Mouse (Mus musculus) monocyte, adult 5-6 weeks (primary cell): ENCODE data around the gene Frmpd1. TPM values are rescaled to one million over a fixed set of nuclear protein-coding genes. Genes with fewer than 3 reads are reported as not detected.

Experiments used
- ATAC-seq: fragments of 153-309, 156-312 bp; replicated peaks from 2 replicates; pipeline ENCODE4 v1.8.0; 2017; ENCODE audit warnings: mild to moderate bottlenecking; ENCODE audit not compliant: low TSS enrichment, insufficient number of reproducible peaks, severe bottlenecking, poor library complexity, low FRiP score
- total RNA-seq: library from RNA; stranded (forward); fragments of 200-1000, 200-491, 200-594 nt; gene quantifications from 3 replicates; pipeline ENCODE4 v1.2.3, GENCODE M21; 2017

The Frmpd1 gene
- total RNA-seq, result not detected in 3 replicates

DNA sequence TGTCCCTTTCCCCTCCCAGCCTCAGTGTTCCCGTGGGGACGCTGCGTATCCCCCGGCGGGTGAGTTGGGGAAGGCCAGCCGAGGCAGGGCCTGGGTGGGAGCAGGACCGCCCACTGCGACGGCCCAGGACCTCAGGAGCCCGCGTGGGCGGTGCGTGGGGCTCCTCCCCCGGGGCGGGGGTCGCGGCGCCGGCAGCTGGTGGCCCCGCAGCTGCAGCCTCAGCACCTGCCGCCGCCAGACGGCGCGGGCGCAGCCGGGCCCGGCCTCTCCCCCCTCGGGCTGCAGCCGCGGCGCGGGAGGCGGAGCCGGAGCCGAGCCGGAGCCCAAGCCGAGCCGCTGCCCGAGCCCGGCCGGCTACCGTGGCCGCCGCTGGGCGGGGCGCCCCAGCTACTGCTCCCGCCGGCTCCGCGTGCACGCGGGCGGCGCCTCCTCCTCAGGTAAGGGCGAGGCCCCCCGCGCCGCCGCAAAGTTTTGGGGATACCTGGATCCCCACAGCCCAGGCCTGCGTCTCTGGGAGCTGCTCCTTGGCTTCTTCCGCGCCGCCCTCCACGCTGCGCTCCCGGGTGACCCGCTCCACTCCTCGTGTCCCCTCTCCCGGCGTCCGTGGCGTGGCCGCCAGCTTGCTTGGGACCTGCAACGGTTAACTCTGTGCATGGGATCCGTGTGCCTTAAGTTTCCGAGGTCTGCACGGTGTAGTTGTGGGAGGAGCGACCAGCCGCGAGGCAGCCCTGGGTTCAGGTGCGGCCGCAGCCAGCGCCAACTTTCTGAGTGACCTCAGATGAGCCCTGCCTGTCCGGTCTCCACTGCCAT, at the start of gene Frmpd1:
Frmpd1 (plus strand) TSS at position 355 of the 810 bp plus-strand sequence.
- ATAC-seq, result no peak

DNA sequence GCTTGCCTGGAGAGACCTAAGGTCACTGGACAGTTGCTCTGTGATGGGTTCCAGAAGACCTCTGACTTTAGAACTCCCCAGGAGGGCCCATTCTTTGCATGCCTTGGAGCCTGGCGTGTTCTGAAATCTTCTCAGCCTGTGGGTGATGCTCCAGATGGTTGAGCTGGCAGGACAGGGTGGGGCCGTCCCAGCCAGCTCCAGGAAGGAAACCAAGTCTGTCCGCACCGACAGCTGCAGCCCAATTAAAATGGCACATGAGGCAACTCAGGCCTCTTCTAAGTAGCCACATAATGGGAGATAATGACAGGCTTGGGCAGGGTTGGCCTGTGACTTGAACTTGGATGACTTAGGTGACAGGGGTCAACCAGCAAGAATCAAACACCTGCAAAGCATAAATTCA, 47.0 kb upstream of the Frmpd1 start:
- no peak for ATAC-seq

DNA sequence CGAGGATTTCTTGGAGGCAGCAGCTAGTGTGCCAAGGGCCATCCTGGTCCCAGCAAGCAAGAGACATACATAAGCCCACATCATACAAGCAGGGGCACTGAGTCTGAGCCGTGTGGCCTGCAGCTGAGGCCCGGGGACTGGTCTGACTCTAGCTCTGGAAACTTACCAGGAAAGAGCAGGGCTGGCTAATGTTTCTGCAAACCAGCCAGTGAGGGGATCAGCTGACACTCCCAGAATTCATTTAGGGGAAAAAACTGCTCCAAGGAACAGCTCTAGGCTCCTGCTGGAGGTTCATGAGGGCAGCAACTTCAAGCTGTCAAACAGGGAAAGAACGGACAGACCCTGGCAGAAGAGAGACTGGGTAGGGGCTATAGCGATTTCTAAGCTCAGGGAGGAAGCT, 42.8 kb upstream of the Frmpd1 start:
- no peak for ATAC-seq

- ATAC-seq, result no peak
Measured at GRCm38 (mm10) chr4:45142411-45142810, 42.3 kb upstream of the Frmpd1 start.

- ATAC-seq, result no peak
Measured at GRCm38 (mm10) chr4:45143005-45143404, 41.7 kb upstream of the Frmpd1 start.

- ATAC-seq, result no peak
Measured at GRCm38 (mm10) chr4:45156433-45156832, 28.2 kb upstream of the Frmpd1 start.

GRCm38 (mm10) chr4:45158608-45159007, 26.1 kb upstream of the Frmpd1 start:
- no peak for ATAC-seq

DNA sequence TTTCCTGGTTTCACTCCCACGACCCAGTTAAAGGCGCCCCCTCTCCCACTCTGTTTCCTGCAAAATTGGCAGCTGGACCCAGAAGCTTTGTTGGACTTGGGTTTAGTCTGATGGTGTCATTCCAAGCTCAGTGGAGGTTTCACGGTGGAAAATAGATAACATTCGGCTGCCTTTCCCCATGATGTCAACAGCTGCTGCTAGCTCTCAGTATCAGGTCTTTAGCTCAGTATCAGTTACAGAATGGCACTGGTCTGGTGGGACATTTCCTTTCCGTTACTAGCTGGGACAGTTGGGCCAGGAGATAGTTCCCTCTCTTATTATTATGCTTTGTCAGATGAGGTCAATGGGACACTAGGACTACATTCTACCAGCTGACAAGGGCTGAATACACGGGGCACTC, 23.9 kb upstream of the Frmpd1 start:
- ATAC-seq, result no peak

DNA sequence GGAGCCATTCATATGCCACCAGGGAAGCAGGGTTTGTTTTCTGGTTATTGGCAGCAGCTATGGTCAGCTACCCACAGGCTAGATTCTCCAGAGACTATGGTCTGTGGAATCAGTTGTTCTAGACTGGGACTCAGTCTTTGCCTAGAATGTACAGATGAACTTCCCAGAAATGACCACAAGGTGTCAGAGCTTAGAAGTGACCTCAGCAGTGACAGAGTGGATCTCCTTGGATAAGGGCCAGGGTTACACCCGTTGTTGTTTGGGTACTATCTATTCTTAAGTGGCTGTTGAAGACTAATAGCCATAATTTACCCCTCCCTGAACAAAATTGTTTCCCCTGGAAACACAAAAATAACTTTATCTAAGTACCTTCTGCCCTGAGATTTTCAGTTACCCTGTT, 21.0 kb upstream of the Frmpd1 start:
- ATAC-seq, result no peak

DNA sequence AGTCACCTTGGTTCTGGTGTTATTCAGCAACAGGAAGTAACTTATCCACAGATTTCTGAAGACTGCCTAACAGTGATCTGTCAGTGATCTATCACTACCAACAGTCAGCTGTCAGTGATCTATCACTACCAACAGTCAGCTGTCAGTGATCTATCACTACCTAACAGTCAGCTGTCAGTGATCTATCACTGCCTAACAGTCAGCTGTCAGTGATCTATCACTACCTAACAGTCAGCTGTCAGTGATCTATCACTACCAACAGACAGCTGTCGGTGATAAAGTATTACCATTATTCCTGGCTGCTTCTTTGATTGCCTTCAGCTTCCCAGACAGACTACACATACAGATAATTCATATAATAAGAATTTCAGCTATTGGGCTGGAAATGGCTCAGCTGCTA, 19.2 kb upstream of the Frmpd1 start:
- no peak for ATAC-seq

DNA sequence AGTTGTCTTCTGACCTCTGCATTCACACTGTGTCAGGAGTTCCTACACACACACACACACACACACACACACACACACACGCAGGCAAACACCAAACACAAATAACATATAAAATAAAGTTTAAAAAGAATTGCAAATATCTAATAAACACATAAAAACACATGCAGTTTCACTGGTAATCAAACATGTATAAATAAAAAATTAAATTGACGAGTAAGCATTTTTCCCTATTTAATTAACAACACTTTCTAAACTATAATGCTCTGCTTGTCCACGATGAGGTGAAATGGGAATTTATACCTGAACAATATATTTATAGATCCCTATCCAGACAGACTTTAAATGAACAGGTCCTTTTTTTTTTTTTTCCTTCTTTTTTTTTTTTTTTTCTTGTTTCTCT, 18.7 kb upstream of the Frmpd1 start:
- ATAC-seq, result no peak

DNA sequence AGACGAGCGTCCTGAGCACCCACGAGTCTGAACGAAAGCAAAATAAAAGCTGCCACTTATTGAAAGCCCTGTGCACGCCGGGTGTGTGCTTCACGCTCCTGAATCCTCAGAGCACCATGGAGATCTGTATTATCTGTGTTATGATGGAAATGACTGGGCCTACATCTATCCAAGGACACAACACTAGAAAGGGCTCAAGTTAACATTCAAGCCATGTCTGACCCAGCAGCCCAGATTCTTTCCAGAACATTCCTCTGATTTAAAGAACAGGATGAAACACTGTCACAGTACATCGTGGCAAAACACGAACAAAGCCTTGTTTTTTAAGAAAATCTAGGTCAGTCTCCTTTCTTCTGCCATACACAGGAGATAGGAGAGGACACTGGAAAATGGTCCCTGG, 13.3 kb upstream of the Frmpd1 start:
- no peak for ATAC-seq

- no peak for ATAC-seq
Measured at GRCm38 (mm10) chr4:45183818-45184520, 706 bp upstream of the Frmpd1 start.

DNA sequence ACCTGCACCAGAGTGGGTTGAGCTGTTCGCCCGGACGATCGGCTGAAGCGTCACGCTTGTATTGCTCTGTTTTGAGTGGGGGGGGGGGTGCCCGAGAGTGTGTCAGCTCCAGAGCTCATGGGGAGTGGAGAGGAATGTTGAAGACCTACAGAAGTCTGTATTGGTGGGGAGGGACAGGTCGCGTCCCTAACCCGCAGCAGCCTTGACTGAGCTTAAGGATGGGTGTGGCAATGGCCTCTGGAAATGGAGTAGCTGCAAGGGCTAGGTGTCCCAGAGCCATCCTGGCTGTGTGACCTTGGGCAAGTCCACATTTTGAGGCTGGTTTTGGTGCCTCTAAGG, 625 bp downstream of the Frmpd1 start:
- no peak for ATAC-seq

GRCm38 (mm10) chr4:45198296-45198695, 13.6 kb downstream of the Frmpd1 start:
- ATAC-seq, result no peak

GRCm38 (mm10) chr4:45203283-45203682, 18.6 kb downstream of the Frmpd1 start:
- no peak for ATAC-seq

DNA sequence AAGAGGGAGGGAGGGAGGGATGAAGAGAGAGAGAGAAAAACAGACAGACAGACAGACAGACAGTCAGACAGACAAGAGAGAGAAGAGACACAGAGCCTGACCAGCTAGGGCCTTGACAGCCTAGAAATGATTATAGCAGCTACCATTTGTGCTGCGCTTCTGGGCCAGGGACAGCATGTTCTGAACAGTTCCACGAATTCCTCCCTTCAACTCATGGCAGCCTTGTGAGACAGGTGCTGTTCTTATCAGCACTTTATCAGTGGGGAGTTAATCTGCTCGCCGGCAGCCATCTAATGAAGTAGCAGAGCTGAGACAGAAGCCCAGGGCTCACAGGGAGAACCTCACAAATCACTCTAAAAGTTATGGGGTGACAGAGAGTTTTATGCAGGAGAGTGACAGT, 22.8 kb downstream of the Frmpd1 start:
- no peak for ATAC-seq

- no peak for ATAC-seq
Measured at GRCm38 (mm10) chr4:45208832-45209363, 24.2 kb downstream of the Frmpd1 start.

- no peak for ATAC-seq
Measured at GRCm38 (mm10) chr4:45212342-45213063, 27.8 kb downstream of the Frmpd1 start.
